Mouse (Mus musculus) left cerebral cortex, postnatal 4 days (tissue): Measurements from ENCODE around the gene Dock3. TPM values are rescaled to one million over a fixed set of nuclear protein-coding genes. Genes with fewer than 3 reads are reported as not detected.
"Not testable (repeated sequence)": the region's sequence is repeated elsewhere in the genome, so short reads cannot be mapped to it uniquely, and the experiment has no call there.

Experiments used
- DNase-seq: peaks from one replicate; pipeline ENCODE4 v3.0.0-alpha.2; 2022
- intact Hi-C: fragments of 180-260 bp; cut with DNase I; formaldehyde crosslinking; loops from one replicate; pipeline ENCODE4 v1.15.1; 2025
- total RNA-seq, 2 experiments: library from RNA; stranded (reverse); gene quantifications; 2 replicates each; pipeline ENCODE4 v1.2.3; 2021

Dock3 gene
- total RNA-seq, 2 experiments from 2014 or later, result 159 to 181 TPM

GRCm38 (mm10) chr9:107260429-107260828 is 28.7 kb upstream of the Dock3 start:
- DNase-seq, result peak; percentile 39
- intact Hi-C loops, result no loop called here

- no peak for DNase-seq
- intact Hi-C loops, result no loop called here
Observed at GRCm38 (mm10) chr9:107259571-107259970, 27.9 kb upstream of the Dock3 start.

GRCm38 (mm10) chr9:107255596-107255995 is 23.9 kb upstream of the Dock3 start:
- intact Hi-C loops, result no loop called here
- DNase-seq, result peak; percentile 75

GRCm38 (mm10) chr9:107254925-107255324 is 23.2 kb upstream of the Dock3 start:
- intact Hi-C loops, result no loop called here
- DNase-seq, result peak; percentile 36

GRCm38 (mm10) chr9:107254476-107254875 is 22.8 kb upstream of the Dock3 start:
- peak; percentile 91 for DNase-seq
- intact Hi-C loops, result no loop called here

- intact Hi-C loops, result no loop called here
- peak; percentile 83 for DNase-seq
Observed at GRCm38 (mm10) chr9:107252164-107252563, 20.5 kb upstream of the Dock3 start.

GRCm38 (mm10) chr9:107250416-107251337 is 19.0 kb upstream of the Dock3 start:
- DNase-seq, result no peak
- intact Hi-C loops, result no loop called here

GRCm38 (mm10) chr9:107249154-107249553 is 17.4 kb upstream of the Dock3 start:
- intact Hi-C loops, result no loop called here
- no peak for DNase-seq

GRCm38 (mm10) chr9:107246170-107246569 is 14.5 kb upstream of the Dock3 start:
- peak; percentile 25 for DNase-seq
- intact Hi-C loops, result no loop called here

- intact Hi-C loops, result no loop called here
- no peak for DNase-seq
Observed at GRCm38 (mm10) chr9:107245311-107245710, 13.6 kb upstream of the Dock3 start.

- DNase-seq, result no peak
- intact Hi-C loops, result no loop called here
Observed at GRCm38 (mm10) chr9:107236151-107236550, 4.4 kb upstream of the Dock3 start.

- DNase-seq, result no peak
- intact Hi-C loops, result no loop called here
Observed at GRCm38 (mm10) chr9:107235261-107235660, 3.6 kb upstream of the Dock3 start.

GRCm38 (mm10) chr9:107232140-107232539 is 431 bp upstream of the Dock3 start:
- intact Hi-C loops, result no loop called here
- no peak for DNase-seq

GRCm38 (mm10) chr9:107230991-107231538 is 644 bp downstream of the Dock3 start:
- peak; percentile 80 for DNase-seq
- intact Hi-C loops, result no loop called here

- intact Hi-C loops, result no loop called here
- peak; percentile 29 for DNase-seq
Observed at GRCm38 (mm10) chr9:107224597-107224996, 7.1 kb downstream of the Dock3 start.

GRCm38 (mm10) chr9:107174831-107175230 is 56.9 kb downstream of the Dock3 start:
- DNase-seq, intact Hi-C loops: not testable (repeated sequence)

GRCm38 (mm10) chr9:107165792-107166191 is 65.9 kb downstream of the Dock3 start:
- intact Hi-C loops, result no loop called here
- no peak for DNase-seq

- no peak for DNase-seq
- intact Hi-C loops, result no loop called here
Observed at GRCm38 (mm10) chr9:107164825-107165224, 66.9 kb downstream of the Dock3 start.

GRCm38 (mm10) chr9:107156388-107156787 is 75.3 kb downstream of the Dock3 start:
- intact Hi-C loops, DNase-seq: not testable (repeated sequence)

- intact Hi-C loops, result no loop called here
- DNase-seq, result no peak
Observed at GRCm38 (mm10) chr9:107112791-107113190, 118.9 kb downstream of the Dock3 start.

GRCm38 (mm10) chr9:107112056-107112455 is 119.7 kb downstream of the Dock3 start:
- DNase-seq, result no peak
- intact Hi-C loops, result no loop called here

GRCm38 (mm10) chr9:107099487-107099886 is 132.2 kb downstream of the Dock3 start:
- DNase-seq, result no peak
- intact Hi-C loops, result no loop called here
